Mouse (Mus musculus) cerebellum, adult 9-11 months (tissue): ENCODE measurements around the gene Unkl.
A peak's percentile ranks its signal among the peaks of the same experiment; 100 is the strongest.

Experiments used
- DNase-seq: peaks from one replicate; pipeline ENCODE4 v3.0.0; 2022

Unkl gene

DNA sequence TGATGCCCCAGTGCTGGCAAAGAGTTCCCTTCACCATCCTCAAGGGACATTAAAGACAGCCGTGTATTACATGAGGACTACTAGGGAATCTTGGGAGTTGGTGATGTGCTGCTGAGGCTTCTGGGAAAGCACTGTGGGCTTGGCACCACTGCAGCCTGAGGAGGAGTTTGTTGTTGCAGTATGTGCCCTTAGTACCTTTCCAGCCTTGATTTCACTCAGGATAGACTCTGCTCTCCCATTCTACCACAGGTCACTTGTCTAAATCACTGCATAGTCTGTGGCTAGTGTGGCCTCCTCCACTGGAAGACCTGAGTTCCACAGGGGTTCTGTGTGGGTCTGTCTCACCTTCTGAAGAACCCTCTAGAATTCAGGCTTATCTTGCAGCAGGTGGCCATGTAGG, 32.5 kb downstream of the Unkl start:
- DNase-seq: no peak

DNA sequence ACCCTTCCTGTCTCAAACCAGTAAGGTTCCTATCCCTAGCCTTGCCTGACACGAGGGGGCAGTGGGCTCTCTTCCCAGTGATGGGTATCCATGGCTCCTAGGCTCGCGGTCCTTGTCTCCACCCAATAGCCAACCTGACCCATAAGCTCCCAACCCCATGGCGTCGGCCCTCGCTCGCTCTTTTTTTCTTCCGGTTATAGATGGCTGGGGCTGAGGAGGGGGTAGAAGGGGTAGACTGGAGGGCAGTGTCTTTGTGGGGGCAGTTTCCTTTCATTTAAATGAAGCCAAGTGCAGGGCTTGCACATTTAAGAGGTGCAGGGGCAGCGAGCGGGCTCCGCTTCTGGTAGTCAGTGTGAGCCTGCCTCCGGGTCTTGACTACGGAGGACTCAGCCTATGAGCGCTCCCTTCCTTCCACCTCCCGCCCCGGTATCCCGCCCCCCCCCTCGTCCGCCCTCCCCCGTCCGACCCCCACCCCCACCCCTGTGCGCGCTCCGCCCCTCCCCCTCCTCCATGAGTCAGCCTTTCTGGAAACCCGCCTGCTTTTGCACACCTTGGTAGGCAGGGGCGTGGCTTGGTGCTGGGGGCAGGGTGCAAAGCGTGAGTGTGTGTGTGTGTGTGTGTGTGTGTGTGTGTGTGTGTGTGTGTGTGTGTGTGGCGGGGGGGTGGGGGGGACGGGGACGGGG, 33.8 kb downstream of the Unkl start:
- DNase-seq: peak; percentile 86

DNA sequence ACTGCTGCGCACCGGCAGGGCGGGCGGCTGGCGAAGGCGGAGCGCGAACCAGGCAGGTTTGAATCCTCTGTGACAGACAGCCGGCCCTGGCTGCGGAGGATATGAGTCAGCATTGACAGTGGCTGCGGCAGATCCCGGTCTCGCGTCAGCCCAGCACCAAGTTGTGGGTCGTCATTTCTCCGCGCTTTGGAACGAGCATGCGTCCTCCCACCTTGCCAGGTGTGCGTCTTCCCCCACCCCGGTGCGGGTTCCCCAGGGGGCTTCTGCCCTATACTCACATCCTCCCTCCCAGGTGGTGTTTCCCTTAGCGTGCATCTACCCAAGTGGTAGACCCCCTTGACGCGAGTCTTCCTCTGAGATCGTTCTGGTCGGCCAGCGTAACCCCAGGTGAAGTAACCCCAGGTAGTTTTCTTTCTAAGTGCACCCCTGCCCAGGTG, 34.3 kb downstream of the Unkl start:
- peak; percentile 81 for DNase-seq

DNA sequence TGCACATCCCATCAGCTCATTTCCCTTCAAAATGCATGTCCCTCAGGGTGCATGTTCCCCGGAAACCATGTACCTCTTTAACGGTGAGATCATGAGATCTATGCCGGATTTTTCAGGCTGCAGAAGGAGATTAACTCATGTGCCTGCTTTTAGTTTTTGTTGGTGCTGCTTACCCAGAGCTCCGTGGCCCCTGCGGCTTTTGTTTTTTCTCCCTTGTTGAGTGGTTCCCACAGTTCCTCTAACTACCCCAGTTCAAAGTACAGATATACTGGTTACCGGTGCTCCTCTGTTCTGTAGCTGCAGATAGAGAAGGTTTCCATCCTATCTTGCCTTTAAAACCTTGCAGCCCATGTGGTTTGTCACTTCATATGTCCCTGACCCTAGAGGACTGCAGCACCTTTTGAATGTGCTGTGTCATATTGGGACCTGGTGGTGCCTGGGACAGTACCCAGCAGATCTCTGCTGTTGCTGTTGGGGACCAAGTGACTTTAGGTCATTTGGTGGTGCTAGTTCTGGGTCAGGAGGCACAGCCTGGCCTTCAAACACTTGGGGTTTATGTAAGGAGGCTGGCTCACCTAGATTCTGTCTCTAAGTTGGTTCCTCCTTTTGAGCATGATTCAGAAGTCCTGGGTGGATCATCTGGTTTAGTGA, 34.9 kb downstream of the Unkl start:
- peak; percentile 51 for DNase-seq

- DNase-seq: no peak
Measured at GRCm38 (mm10) chr17:25224586-25225222, 36.5 kb downstream of the Unkl start.

GRCm38 (mm10) chr17:25225659-25226058, 37.5 kb downstream of the Unkl start:
- no peak for DNase-seq

- DNase-seq: no peak
Measured at GRCm38 (mm10) chr17:25227991-25228390, 39.8 kb downstream of the Unkl start.

DNA sequence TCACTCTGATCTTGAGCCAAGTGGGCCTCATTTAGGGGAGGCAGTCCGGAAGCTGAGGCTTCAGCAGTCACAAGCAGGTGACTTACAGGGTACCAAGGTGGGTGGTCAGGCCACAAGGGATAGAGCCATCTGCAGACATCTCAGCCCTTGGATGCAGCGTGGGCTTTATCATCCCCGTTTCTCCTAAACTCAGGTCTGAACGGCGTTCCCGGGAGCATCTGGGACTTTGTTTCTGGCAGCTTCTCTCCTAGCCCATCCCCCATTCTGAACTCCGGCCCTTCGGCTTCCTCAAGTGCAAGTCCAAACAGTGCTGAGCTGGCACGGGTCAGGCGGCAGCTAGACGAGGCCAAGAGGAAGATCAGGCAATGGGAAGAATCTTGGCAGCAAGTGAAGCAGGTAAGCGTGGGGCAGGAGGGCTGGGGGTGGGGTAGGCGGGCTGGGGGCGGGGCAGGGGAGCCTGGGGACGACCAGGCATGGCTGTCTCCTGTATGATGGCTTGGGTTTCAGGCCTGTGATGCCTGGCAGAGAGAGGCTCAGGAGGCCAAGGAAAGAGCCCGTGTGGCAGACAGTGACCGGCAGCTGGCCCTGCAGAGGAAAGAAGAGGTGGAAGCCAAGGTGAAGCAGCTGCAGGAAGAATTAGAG, 41.9 kb downstream of the Unkl start:
- DNase-seq: peak; percentile 21

- DNase-seq: peak; percentile 43
Measured at GRCm38 (mm10) chr17:25230700-25231099, 42.5 kb downstream of the Unkl start.

DNA sequence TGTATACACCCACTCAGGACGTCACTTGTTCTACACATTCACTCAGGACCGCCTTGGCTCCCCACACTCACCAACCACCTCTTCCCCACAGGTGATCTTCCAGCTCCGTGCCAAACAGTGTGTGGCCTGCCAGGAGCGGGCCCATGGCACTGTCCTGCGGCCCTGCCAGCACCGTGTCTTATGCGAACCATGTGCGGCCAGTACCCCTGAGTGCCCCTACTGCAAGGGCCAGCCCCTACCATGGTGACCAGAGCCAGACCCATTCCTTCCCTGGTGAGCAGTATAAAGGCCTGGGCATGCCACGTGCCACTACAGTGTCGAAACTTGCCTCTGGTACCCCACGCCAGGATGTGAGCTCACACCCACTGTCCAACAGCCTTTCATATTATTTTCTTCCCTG, 43.4 kb downstream of the Unkl start:
- peak; percentile 29 for DNase-seq

- no peak for DNase-seq
Measured at GRCm38 (mm10) chr17:25235635-25236034, 47.4 kb downstream of the Unkl start.

DNA sequence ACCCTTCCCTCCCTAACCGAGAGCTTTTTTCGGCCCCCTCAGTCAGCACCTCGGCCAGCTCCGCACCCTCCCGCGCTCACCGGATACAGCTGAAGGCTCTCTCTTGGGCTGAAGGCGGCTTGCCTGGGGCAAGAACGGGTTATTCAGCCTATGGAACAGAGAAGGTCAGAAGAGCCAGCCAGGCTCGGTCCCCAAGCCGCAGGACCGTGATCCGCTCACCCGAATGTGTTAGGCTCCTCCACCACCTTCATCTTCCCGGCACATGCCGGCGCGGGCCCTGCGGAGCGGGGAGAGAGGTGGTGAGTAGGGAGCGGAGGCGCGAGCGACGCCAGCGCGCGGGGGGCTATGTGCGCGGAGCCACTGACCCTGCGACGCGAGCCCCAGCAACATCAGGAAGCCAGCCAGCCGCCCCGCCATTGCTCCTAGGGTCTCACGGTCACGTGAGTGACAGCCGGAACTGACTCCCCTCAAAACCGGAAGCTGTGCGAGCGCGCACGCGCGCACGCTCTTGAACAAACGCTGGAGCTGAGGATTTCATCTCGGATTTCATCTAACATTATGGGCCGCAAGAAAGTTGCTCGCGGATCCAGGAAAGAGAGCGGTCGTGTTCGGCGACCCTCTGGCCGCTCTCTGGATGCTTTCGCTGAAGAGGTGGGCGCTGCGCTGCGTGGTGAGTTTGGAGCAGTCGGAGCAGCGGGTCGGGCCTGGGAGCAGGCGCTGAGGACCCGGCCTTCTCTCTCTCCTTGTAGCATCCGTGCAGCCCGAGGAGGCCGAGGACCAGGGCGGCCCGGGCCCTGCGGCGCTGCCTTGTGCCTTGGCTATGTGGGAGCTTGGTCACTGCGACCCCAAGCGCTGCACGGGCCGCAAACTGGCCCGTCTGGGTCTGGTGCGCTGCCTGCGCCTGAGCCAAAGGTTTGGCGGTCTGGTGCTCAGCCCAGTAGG, 51.8 kb downstream of the Unkl start, which contains the start of the genes Gnptg and Tsr3:
Gnptg (minus strand) TSS at position 430 of the 942 bp plus-strand sequence.
Tsr3 (plus strand) TSS at position 476 of the 942 bp plus-strand sequence.
- DNase-seq: peak; percentile 81

DNA sequence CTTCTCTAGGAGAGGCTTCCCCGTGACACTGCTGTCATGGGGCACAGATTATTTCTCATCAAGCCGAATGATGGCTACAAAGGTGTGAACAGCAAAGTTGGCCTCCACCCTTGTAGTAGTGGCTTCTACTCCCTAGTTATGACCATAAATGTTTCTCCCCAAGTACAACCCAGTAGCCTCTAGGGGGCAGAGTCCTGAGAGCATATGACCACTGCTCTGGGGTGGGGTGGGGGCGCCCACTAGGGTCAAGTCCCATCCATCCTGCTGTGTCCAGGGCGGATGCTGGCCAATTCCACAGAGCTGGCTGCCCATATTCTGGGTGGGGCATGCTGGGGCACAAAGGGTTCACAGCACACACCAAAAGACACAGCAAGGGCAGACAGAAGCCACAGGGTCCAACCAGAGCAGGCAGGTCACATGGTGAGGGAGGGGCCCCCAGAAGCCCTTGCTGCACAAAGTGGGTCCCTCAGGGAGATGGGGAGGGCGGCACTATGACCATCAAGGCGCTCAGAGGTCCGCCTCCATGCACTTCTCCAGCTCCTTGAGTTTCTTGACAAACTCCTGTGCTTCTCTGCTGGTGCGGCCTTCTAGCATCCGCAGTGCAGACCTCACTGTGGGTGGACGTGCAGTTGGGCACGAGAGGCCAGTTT, 55.1 kb downstream of the Unkl start:
- peak; percentile 26 for DNase-seq

DNA sequence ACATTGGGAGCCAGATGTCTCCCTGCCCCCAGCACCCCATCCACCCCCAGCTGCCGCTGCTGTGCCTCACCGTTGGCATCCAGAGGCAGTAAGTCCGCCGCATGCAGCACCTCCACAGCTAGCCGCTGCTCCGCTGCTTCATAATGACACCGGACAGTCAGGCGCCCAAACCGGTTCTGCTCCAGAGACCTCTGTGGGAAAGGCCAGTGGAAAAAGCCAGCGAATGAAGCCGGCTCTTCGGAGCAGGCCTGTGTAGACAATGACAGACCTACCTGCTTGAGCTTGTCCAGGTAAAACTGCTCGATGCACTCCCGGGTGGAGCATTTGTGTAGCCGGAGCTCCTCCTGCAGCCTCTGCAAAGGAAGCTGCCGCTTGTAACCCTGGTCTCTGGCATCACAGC, 56.0 kb downstream of the Unkl start:
- no peak for DNase-seq

- DNase-seq: no peak
Measured at GRCm38 (mm10) chr17:25248033-25248750, 60.0 kb downstream of the Unkl start.

GRCm38 (mm10) chr17:25250181-25250835, 62.1 kb downstream of the Unkl start:
- DNase-seq: no peak

DNA sequence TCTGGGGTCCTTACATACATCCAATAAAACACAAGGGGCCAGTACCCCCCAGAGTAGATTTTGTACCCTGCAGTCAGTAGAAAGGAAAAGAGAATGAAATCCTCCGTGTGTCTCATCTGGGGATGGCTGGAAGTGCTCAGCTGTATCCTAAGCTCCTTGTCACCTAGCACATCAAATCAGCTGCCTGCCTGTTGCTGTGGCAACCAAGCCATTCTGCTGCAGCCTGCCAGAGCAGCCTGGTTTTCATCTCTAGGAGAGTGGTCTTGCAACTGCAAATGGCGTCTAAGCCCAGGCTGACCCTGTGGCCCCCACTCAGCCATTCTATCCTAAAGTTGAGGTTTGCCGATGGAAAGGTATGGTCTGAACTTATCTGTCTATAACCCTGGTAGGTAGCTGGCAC, 64.4 kb downstream of the Unkl start:
- DNase-seq: no peak

GRCm38 (mm10) chr17:25253760-25254159, 65.6 kb downstream of the Unkl start:
- DNase-seq: no peak

DNA sequence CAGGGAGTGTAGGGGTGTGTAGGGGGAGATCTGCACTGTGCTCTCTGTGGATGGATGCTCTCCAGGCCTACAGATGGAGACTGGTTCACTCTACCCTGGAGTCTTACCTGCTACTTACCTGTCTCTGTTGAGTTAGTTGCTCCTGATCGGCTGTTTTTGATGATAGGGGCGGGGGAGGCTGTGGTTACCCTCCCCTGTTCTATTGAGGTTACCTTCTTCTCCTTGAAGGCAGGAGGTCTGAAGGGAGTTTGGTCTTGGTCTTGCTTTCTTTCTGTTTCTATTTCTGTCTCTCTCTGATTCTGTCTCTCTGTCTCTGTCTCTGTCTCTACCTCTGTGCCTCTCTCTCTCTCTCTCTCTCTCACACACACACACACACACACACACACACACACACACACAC, 66.9 kb downstream of the Unkl start:
- DNase-seq: no peak

DNA sequence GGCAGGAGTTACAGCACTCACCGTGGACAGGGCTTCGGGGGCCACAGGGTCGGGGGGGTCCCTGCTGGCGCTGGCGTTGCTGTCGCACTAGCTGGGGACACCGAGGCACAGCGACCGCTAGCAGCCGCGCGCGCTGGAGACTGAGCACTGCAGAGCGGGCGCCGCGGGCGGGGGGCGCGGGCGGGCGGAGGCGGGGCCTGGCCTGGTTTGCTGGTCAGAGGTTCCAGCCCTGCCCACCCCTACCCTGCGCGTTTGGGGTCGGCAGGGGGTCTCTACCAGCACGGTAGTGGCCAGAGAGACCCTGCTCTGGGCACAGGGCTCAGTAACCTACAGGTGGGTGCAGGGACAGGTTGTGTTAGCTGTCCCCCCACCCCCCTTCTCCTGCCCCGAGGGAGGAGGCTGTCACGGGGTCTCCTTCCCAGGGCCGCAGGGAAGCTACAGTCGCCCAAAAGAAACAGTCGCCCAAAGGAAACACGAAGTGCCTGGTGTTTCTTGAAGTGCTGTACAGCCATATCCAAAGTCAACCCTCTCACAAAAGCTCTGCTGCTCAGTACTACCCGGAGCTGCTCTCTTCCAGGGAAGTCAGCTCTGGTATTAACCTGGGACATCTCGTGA, 68.0 kb downstream of the Unkl start, which contains the start of gene Baiap3:
Baiap3 (minus strand) TSS at position 225 of the 615 bp plus-strand sequence.
- DNase-seq: no peak
